20 mouse cellular contexts compared by ENCODE assay signal in genomic region chr5:29083288-29083687, GRCm38 (mm10).
DNase-seq lines count a peak whose midpoint lies in the region; ATAC-seq lines count a peak whose summit lies in the region.
"Had no signal": no experiment of that assay in that cellular context is flagged by ENCODE, and none has a peak within 500 bp of the region (broad histone marks: within the 10 kb centered on the region; RNA-seq: fewer than 3 reads in every experiment).

No protein-coding gene starts in this region.

- no peak overlapping the region for H3K4me3 ChIP-seq in lung, embryonic 16.5 days (ENCODE audit: low read length)
- H3K4me3 ChIP-seq: embryonic facial prominence, embryonic 10.5 days; heart, adult 2 months; heart, embryonic 13.5 days; hindbrain, embryonic 15.5 days; midbrain, embryonic 12.5 days; neural tube, embryonic 15.5 days had no signal

- H3K27ac ChIP-seq in lung, embryonic 16.5 days (ENCODE audit: low read length): no peak overlapping the region
- H3K27ac ChIP-seq: embryonic facial prominence, embryonic 10.5 days; heart, adult 2 months; heart, embryonic 13.5 days; hindbrain, embryonic 15.5 days; midbrain, embryonic 12.5 days; neural tube, embryonic 15.5 days had no signal

- DNase-seq in lung, postnatal 14 days: no peak
- peak; percentile 1 for DNase-seq in gonadal fat pad, adult 2 months (ENCODE audit: low read depth)
- peak; percentile 39 for DNase-seq in lung, postnatal 25 days (ENCODE audit: low spot score)
- DNase-seq in ovary, postnatal 10 days (ENCODE audit: low spot score): no peak
- DNase-seq in kidney, postnatal 14 days: no peak
- no peak for DNase-seq in ovary, postnatal 14 days (ENCODE audit: low spot score)
- DNase-seq: adrenal gland, postnatal 36 days; cerebellum, adult 11 months; cerebellum, adult 9-11 months; gastrocnemius, postnatal 14 days; heart, adult 2 months; thymus, postnatal 4 days had no signal

- 44% methylated on average over 1 of the region's 1 CpGs for WGBS in lung, embryonic 16.5 days

- no peak overlapping the region for H3K4me2 ChIP-seq in lung, embryonic 16.5 days (ENCODE audit: low read depth, low read length)
- H3K4me2 ChIP-seq: heart, embryonic 13.5 days; hindbrain, embryonic 15.5 days; liver, embryonic 11.5 days; midbrain, embryonic 12.5 days; neural tube, embryonic 15.5 days had no signal

- ATAC-seq in lung, embryonic 16.5 days (ENCODE audit: low read depth): peak; percentile 62
- ATAC-seq: forebrain, embryonic 16.5 days had no signal

- H3K27me3 ChIP-seq in lung, embryonic 16.5 days (ENCODE audit: control insufficient read depth, insufficient read depth, low read depth, low read length): no peaks in the 10 kb centered on the region
- H3K27me3 ChIP-seq: heart, embryonic 13.5 days; hindbrain, embryonic 15.5 days; midbrain, embryonic 12.5 days; neural tube, embryonic 15.5 days had no signal

- no peak overlapping the region for H3K9ac ChIP-seq in lung, embryonic 16.5 days (ENCODE audit: low read length)
- H3K9ac ChIP-seq: heart, embryonic 13.5 days; hindbrain, embryonic 15.5 days; midbrain, embryonic 12.5 days; neural tube, embryonic 15.5 days had no signal

- H3K36me3 ChIP-seq in lung, embryonic 16.5 days (ENCODE audit: control insufficient read depth, insufficient read depth, low read length): no peaks in the 10 kb centered on the region
- H3K36me3 ChIP-seq: embryonic facial prominence, embryonic 10.5 days; heart, embryonic 13.5 days; hindbrain, embryonic 15.5 days; midbrain, embryonic 12.5 days; neural tube, embryonic 15.5 days had no signal

- peaks cover 6% of the 10 kb centered on the region for H3K4me1 ChIP-seq in lung, embryonic 16.5 days (replicated peaks; ENCODE audit: control insufficient read depth, insufficient read depth, low read length)
- H3K4me1 ChIP-seq: embryonic facial prominence, embryonic 10.5 days; hindbrain, embryonic 15.5 days; midbrain, embryonic 12.5 days; neural tube, embryonic 15.5 days had no signal

- no peaks in the 10 kb centered on the region for H3K9me3 ChIP-seq in lung, embryonic 16.5 days (ENCODE audit: control insufficient read depth, low read length)
- H3K9me3 ChIP-seq: embryonic facial prominence, embryonic 10.5 days; heart, embryonic 13.5 days; hindbrain, embryonic 15.5 days; midbrain, embryonic 12.5 days; neural tube, embryonic 15.5 days had no signal

Comparison
In these comparisons a context has a peak if more than half of its experiments do, and no peak if none do; other contexts are left out.
1. DNase-seq: peak in gonadal fat pad, adult 2 months (single experiment) and lung, postnatal 25 days (single experiment); none in lung, postnatal 14 days (single experiment), ovary, postnatal 10 days (single experiment), kidney, postnatal 14 days (single experiment) and ovary, postnatal 14 days (single experiment).